Mouse (Mus musculus): Measurements from ENCODE around the gene Rasa4. TPM values are rescaled to one million over a fixed set of nuclear protein-coding genes. Genes with fewer than 3 reads are reported as not detected.

Gene Rasa4
- 11.8 and 16.1 TPM in 2 replicates for polyA plus RNA-seq (2012; rRNA removed)

DNA sequence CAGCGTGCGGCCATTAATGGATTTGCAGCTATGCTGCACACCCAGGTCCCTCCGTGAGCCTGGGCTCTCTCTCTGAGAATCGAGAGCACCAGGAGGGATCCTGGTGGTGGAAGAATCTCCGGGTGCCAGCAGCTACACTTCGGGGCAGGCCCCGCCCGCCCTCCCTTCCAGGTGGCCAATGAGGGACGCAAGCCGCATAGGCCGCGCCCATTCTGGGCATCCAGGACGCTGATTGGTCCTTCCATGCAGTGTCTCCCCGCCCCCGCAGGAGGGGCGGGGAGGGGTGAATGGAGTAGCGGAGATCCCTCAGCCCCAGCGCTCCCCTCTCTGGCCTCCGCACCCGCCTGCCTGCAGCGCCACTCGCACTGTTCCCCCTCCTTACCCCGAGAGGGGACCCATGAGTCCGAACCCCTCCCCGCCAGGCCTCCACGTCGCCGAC is at the start of gene Rasa4:
Gene Rasa4 (plus strand): TSS at position 248 of the 439 bp plus-strand sequence.
- WGBS, result under 1% methylated on average over 28 of the region's 28 CpGs

DNA sequence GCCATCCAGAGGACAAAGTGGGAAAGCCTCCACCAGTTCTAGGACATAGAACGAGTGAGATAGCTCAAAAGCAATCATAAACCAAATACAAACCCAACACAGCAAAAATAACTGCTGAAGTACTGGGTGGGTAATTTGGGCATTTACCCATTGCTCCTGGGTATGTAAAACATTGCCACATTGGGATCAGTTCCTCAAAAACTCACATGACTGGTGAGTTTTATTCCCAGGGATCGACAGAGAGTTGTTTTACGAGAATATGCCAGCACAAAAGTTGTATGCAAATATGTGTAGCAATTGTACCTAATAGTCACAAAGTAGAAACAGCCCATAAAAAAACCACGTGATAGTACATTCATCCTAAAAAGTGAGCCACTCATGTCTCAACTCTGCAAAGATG is 48.8 kb upstream of the Rasa4 start:
- TF ChIP-seq CTCF (IDR thresholded peaks at IDR 0.05; ENCODE audit: insufficient read depth, low read length) (no peak), POLR2A (IDR thresholded peaks at IDR 0.05; ENCODE audit: borderline replicate concordance, extremely low read depth, low read depth, low read length) (no peak)
- DNase-seq, result no peak
- WGBS, result 60% methylated on average over 4 of the region's 4 CpGs
- H3K4me1 ChIP-seq (ENCODE audit: control insufficient read depth, insufficient read depth, low read length), result no peaks in the 10 kb centered on the region
- H3K4me3 ChIP-seq (replicated peaks; ENCODE audit: extremely low read depth, low read depth, low read length), result no peak overlapping the region

More for the DNA sequence above, at the start of gene Rasa4:
- TF ChIP-seq CTCF (IDR thresholded peaks at IDR 0.05; ENCODE audit: insufficient read depth, low read length) (no peak), POLR2A (IDR thresholded peaks at IDR 0.05; ENCODE audit: borderline replicate concordance, extremely low read depth, low read depth, low read length) (peak; percentile 18; the same call in 1 of the 2 replicates)
- Histone ChIP-seq H3K4me1 (ENCODE audit: control insufficient read depth, insufficient read depth, low read length) (peaks cover 2% of the 10 kb centered on the region; the same call in 1 of the 2 replicates), H3K4me3 (replicated peaks; ENCODE audit: extremely low read depth, low read depth, low read length) (peak within 1 kb of the TSS; percentile 82)
- DNase-seq, result peak; percentile 88

DNA sequence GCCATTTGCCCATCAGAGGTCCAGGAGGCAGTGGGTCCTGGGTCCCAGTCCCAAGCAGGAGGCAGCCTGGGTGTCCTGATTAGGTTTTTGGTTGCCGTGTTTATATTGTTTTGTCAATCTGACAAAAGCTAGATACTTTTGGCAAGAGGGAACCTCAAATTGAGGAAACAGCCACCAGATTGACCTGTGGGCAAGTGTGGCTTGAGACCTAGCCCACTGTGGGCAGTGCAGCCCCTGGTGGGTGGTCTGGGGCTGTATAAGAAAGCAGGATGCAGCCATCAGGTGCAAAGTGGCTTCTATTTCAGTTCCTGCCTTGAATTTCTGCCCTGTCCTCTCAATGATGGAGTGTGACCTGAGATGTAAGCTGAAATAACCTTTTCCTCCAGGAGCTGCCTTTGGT is 48.4 kb upstream of the Rasa4 start:
- no peak overlapping the region for H3K4me3 ChIP-seq (replicated peaks; ENCODE audit: extremely low read depth, low read depth, low read length)
- 59% methylated on average over 1 of the region's 1 CpGs for WGBS
- no peak for DNase-seq
- no peaks in the 10 kb centered on the region for H3K4me1 ChIP-seq (ENCODE audit: control insufficient read depth, insufficient read depth, low read length)
- TF ChIP-seq CTCF (IDR thresholded peaks at IDR 0.05; ENCODE audit: insufficient read depth, low read length), result no peak
- no peak for TF ChIP-seq POLR2A (IDR thresholded peaks at IDR 0.05; ENCODE audit: borderline replicate concordance, extremely low read depth, low read depth, low read length)

DNA sequence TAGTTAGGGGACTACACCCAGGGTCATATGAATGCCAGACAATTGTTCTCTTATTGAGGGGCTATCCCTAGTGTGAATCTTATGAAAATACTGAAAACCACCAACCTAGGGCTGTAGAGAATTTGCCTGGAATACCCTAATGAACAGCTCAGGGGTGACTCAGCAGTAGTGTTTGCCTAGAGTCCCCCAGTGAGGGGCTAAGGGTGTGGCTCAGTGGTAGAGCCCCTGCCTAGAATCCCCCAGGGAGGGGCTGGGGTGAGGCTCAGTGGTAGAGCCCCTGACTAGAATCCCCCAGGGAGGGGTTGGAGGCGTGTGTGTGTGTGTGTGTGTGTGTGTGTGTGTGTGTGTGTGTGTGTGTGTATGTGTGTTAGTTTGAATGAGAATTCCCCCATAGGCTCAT is 47.0 kb upstream of the Rasa4 start:
- H3K4me3 ChIP-seq (replicated peaks; ENCODE audit: extremely low read depth, low read depth, low read length), result no peak overlapping the region
- H3K4me1 ChIP-seq (ENCODE audit: control insufficient read depth, insufficient read depth, low read length), result no peaks in the 10 kb centered on the region
- WGBS, result 71% methylated on average over 1 of the region's 1 CpGs
- no peak for DNase-seq
- no peak for TF ChIP-seq POLR2A (IDR thresholded peaks at IDR 0.05; ENCODE audit: borderline replicate concordance, extremely low read depth, low read depth, low read length)
- no peak for TF ChIP-seq CTCF (IDR thresholded peaks at IDR 0.05; ENCODE audit: insufficient read depth, low read length)

DNA sequence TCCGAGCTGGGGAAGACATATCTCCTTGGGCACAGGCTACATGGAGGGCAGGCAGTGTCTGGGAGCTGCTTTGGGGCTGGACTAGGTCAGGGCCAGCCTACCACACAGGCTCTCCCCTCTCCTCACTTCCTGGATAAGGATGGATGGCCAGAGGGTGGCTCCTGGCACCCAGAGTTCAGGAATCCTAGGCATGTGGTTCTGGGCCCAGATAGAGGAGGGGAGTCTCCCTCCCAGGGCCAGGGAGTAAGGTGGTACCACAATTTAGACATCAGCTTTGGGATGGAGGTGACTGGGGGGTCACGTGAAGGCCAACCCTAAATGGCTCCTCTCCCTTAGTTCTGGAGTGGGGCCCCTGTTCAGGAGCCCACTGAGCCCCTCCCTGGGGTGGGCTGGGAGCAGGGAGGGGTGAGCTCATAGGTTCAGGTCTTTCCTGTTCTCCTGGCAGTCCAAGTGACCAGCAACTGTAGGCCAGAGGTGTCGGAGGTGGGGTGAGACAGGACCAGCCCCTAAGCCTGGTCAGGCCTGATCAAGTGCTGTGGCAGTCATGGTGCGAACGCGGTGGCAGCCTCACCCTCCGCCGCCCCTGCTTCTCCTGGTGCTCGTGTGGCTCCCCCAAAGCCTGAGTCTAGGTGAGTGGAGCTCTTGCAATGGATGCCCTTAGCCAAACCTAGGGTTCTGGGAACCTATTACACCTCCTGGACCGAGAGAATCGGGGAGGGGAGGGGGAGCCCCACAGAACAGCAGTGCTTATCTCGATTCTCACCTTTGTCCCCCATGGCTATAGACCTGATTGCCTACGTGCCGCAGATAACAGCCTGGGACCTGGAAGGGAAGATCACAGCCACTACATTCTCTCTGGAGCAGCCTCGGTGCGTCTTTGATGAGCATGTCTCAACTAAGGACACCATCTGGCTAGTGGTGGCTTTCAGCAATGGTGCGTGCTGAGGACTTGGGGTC is 45.2 kb upstream of the Rasa4 start, which contains the start of gene Upk3b:
Gene Upk3b (plus strand): TSS at position 239 of the 957 bp plus-strand sequence.
- DNase-seq, result no peak
- TF ChIP-seq CTCF (IDR thresholded peaks at IDR 0.05; ENCODE audit: insufficient read depth, low read length) (no peak), POLR2A (IDR thresholded peaks at IDR 0.05; ENCODE audit: borderline replicate concordance, extremely low read depth, low read depth, low read length) (no peak)
- WGBS, result 64% methylated on average over 17 of the region's 17 CpGs
- no peaks in the 10 kb centered on the region for H3K4me1 ChIP-seq (ENCODE audit: control insufficient read depth, insufficient read depth, low read length)
- H3K4me3 ChIP-seq (replicated peaks; ENCODE audit: extremely low read depth, low read depth, low read length), result no peak within 1 kb of the TSS

DNA sequence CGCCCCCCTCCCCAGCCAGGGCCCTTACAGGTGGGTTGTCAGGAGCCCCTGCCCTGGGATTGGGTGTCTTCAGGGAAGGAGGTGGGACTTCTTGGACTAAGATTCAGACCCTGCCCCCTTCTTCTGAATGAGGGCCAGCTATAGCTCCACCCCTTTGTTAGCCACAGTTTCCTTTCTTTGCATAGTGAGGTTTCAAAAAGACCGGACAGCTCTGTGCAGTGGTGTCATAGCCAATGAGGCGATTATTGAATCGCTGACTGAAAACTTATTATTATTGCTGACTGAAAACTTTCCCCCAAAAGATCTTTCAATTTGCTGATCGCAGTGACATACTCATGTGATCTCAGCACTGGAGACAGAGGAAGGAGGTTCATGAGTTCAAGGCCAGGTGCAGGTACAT is 43.5 kb upstream of the Rasa4 start:
- Histone ChIP-seq H3K4me1 (ENCODE audit: control insufficient read depth, insufficient read depth, low read length) (no peaks in the 10 kb centered on the region), H3K4me3 (replicated peaks; ENCODE audit: extremely low read depth, low read depth, low read length) (no peak overlapping the region)
- TF ChIP-seq POLR2A (IDR thresholded peaks at IDR 0.05; ENCODE audit: borderline replicate concordance, extremely low read depth, low read depth, low read length) (no peak), CTCF (IDR thresholded peaks at IDR 0.05; ENCODE audit: insufficient read depth, low read length) (no peak)
- WGBS, result 31% methylated on average over 5 of the region's 5 CpGs
- DNase-seq, result no peak

DNA sequence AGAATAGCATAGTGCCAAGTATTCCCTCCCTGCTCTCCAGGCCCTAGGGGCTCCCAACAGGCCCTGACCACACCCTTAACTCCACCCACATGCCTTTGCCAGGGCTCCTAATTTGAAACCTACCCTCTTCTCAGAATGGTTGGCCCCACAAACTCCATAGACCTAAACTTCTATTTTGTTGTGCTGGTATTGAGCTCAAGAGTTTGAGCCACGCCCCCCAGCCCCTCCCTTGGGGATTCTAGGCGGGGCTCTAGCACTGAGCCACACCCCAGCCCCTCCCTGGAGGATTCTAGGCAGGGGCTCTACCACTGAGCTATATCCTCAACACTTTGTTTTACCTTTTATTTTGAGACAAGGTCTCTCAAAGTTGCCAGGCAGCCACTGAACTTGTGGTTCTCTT is 42.5 kb upstream of the Rasa4 start:
- Histone ChIP-seq H3K4me3 (replicated peaks; ENCODE audit: extremely low read depth, low read depth, low read length) (no peak overlapping the region), H3K4me1 (ENCODE audit: control insufficient read depth, insufficient read depth, low read length) (no peaks in the 10 kb centered on the region)
- DNase-seq, result no peak
- no peak for TF ChIP-seq CTCF (IDR thresholded peaks at IDR 0.05; ENCODE audit: insufficient read depth, low read length)
- TF ChIP-seq POLR2A (IDR thresholded peaks at IDR 0.05; ENCODE audit: borderline replicate concordance, extremely low read depth, low read depth, low read length), result no peak
- WGBS, result 43% methylated on average over 2 of the region's 2 CpGs

DNA sequence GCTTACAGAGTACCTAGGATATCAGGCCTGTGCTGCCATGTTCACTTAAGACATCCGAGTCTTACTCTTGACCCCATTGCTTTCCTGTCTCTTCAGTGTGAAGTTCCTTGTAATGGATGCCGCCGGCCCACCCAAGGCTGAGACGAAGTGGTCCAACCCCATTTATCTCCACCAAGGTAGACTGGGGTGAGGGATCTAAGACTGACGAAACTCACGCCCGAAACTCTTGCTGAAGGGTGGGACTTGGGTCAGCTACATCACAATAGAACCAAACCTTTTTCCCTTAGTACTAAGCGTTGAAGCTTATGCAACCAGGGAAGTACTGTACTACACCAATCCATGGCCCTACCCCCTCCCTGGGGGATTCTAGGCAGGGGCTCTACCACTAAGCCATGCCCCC is 42.0 kb upstream of the Rasa4 start:
- no peak for DNase-seq
- TF ChIP-seq POLR2A (IDR thresholded peaks at IDR 0.05; ENCODE audit: borderline replicate concordance, extremely low read depth, low read depth, low read length), result no peak
- TF ChIP-seq CTCF (IDR thresholded peaks at IDR 0.05; ENCODE audit: insufficient read depth, low read length), result no peak
- H3K4me1 ChIP-seq (ENCODE audit: control insufficient read depth, insufficient read depth, low read length), result no peaks in the 10 kb centered on the region
- no peak overlapping the region for H3K4me3 ChIP-seq (replicated peaks; ENCODE audit: extremely low read depth, low read depth, low read length)
- 91% methylated on average over 8 of the region's 8 CpGs for WGBS

DNA sequence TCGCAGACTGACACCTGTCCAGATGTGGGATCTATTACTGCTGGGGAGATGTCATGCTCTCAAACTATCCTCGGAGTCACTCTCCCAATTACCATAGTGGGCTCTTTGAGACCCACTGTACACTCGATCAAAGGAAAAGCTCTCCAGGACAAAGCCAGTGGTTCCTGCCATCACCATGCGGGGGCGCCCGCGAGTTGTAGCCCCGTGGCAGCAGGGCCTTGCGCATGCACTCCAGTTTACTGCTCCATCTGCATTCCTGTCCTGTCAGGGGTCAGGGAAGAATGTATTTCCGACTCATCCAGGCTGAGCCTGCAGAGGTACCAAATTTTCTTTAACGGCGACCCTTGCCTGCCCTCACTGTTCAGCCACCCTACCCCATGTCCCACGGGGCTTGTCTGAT is 38.9 kb upstream of the Rasa4 start:
- H3K4me1 ChIP-seq (ENCODE audit: control insufficient read depth, insufficient read depth, low read length), result no peaks in the 10 kb centered on the region
- DNase-seq, result no peak
- H3K4me3 ChIP-seq (replicated peaks; ENCODE audit: extremely low read depth, low read depth, low read length), result no peak overlapping the region
- 0 out of 2 replicates have a peak, but pooled peaks have one; percentile 18 for TF ChIP-seq CTCF (IDR thresholded peaks at IDR 0.05; ENCODE audit: insufficient read depth, low read length)
- no peak for TF ChIP-seq POLR2A (IDR thresholded peaks at IDR 0.05; ENCODE audit: borderline replicate concordance, extremely low read depth, low read depth, low read length)
- 68% methylated on average over 13 of the region's 13 CpGs for WGBS

Measured in lung, adult 2 months (tissue).